Mouse (Mus musculus) adrenal gland, postnatal 0 days (tissue): ENCODE results near the gene Prph. TPM values are rescaled to one million over a fixed set of nuclear protein-coding genes. Genes with fewer than 3 reads are reported as not detected.

Experiments used
- microRNA-seq: library from miRNA; unstranded; fragments of <30 nt; microRNA quantifications from one replicate; pipeline ENCODE4, GENCODE M21; 2016; ENCODE audit warnings: borderline replicate concordance; ENCODE audit not compliant: insufficient number of aligned reads
- polyA plus RNA-seq: library from polyadenylated mRNA; unstranded; fragments of >200 nt; fragmentation: Nextera tagmentation; extraction: Ambion mirVana; gene quantifications from 2 replicates; pipeline ENCODE4 v1.2.1, GENCODE M21; 2015

Gene Prph
- polyA plus RNA-seq, result 69.2 and 285 TPM in 2 replicates

DNA sequence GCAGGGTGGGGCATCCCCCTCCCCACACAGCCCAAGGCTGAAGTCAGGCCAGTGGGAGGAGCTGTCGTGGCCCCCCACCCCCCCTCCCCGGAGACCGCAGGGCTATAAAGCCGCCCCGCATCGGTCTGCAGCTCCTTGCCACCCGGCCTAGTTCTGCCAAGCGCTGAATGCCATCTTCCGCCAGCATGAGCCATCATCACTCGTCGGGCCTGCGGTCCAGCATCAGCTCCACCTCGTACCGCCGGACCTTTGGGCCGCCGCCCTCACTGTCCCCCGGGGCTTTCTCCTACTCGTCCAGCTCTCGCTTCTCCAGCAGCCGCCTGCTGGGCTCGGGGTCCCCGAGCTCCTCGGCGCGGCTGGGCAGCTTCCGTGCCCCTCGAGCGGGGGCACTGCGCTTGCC, at the start of gene Prph:
Gene Prph (plus strand): TSS at position 135 of the 400 bp plus-strand sequence.

DNA sequence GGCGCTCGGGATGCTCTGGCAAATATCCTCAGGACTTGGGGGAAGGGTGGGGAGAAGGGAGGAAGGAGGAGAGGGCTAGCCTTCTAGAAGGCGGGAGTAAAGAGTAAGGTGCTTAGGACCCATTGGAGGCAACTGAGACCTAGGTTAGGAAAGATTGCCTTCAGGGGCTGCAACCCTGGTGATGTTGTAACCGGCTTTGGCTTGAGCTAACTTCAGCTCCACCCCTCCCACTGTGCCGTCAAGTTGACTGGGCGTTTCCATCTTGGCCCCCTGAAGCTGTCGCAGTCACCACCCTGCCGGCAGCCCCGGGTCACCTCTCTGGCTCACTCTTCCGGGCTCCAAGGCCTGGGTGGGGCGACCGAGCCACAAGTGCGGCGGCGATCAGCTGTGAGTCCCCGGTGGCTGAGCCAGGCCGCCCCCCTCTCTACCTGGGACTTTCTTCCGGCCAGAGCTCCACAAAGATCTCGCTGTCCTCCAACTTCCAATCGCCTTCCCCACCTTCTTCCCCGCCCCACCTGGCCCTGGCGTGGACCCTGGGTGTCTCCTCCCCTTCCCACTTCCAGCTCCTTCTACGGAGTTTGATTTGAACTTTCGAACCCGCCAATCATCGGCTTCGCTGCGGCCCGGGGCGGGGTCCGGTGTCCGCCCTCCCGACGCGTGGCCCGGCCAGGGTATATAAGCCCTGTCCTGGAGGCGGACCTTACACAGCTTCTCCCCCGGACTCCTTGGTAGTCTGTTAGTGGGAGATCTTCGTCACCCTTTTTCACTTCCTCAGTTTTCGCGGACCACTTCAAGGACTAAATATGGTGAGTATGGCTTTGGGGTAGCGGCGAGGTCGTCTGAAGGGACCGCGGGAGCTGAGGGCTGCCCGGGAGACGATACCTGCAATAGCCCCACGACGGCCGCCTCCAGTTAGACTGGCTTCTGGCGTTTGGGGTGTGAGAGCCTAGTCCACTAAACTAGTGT, 25.1 kb upstream of the Prph start, which contains the start of gene Tuba1c:
Gene Tuba1c (plus strand): TSS at position 273 of the 966 bp plus-strand sequence.

DNA sequence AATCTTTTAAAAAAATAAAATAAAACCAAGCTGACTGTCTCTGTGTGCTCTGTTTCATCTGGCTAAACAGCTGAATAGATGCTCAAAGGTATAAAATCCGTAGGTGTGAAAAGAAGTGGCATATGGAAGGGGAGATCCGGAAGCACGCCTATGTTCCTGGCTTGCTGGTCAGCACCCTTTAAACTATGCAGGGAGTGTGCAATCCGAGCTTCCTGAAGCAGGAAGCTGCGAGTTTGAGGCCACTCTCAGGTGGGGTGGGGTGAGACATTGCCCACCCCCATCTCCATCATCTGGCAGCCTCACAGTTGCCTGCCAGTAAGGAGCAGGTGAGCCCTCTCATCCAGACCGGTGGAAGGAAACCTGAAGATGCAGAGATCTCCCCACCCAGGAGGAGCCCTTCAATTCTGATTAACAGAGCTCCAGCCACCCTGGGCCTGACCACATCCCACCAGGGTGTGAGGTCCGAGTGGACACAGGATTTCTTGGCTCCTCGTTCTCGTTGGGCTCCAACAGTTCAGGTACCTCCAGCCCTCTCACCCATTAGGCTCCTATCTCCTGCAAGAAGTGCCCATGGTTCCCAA, 19.1 kb downstream of the Prph start, which contains the start of gene Troap:
Gene Troap (plus strand): TSS at position 557 of the 581 bp plus-strand sequence.

DNA sequence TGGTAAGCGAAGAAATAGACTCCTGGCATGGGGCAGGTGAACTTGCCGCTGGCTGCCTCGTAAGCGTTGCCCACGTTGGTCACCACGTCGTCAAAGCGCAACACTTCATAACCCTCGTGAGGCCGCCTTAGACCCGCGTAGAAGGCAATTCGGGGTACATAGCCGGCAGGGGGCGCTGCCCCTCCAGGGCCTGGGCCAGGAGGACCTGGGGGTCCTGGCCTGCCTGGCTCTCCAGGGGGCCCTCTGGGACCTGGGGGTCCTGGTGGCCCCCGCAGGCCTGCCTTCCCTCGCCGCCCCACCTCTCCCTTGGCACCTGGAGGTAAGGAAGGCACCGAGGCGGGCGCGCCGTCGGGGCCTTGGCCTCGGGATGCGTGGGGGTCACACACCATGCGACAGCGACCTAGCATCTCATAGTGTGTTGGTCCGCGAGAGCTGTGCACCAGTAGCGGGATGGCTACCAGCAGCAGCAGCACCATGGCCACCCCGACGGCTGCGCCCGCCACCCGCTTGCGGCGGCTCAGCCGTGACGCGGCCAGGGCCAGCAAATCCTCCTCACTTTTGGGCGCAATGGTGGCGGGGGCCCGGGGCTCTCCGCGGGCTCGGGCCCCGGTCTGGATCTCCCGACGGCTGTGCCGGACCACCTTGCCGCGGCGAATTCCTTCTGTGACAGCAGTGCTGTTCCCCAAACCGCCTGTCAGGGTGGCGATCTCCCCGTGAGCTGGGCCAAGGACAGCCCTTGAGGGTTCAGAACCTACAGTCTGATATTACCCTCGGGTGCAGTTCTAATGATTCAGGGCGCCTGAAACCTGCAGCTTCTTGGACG, 32.5 kb downstream of the Prph start, which contains the start of gene C1ql4:
Gene C1ql4 (minus strand): TSS at position 565 of the 823 bp plus-strand sequence.

DNA sequence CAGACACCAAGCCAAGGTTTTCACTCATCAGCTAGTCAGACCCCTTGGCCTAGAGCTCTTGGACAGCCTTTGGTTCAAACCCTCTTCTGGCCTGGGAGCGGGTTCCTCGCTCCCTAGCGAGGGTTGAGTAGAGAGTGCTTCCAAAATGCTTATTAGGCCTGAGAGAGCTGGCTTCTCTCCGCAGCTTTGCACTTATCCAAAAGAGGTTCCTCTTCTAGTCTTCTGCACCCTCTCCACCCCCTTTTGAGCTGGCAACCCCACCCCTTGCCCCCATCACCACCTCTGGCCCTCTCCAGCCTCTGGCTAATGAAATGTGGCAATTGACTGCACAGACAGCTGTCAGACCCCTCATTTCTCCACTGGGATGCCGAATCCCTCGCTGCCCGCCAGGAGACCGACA, 37.9 kb downstream of the Prph start, which contains the start of gene Dnajc22:
Gene Dnajc22 (plus strand): TSS at position 301 of the 400 bp plus-strand sequence.

Small RNAs within 50 kb of the gene (microRNA-seq; reads per million reads assigned to microRNA genes)
- 1.4 reads per million for gene Mir6960

Other genes with a start within 250 kb of the Prph start
- gene Ddn, start 245.7 kb upstream of the Prph start, polyA plus RNA-seq, result 0.03 TPM in 1 of 2 replicates, not detected in the other
- 57.7 and 81.2 TPM in 2 replicates for gene Prkag1, start 223.7 kb upstream of the Prph start, polyA plus RNA-seq
- gene Kmt2d, start 184.0 kb upstream of the Prph start, polyA plus RNA-seq, result 5.1 and 6.8 TPM in 2 replicates
- 9.2 and 11.9 TPM in 2 replicates for gene Rhebl1, start 160.6 kb upstream of the Prph start, polyA plus RNA-seq
- 2.4 and 3.1 TPM in 2 replicates for gene Dhh, start 156.6 kb upstream of the Prph start, polyA plus RNA-seq
- gene Lmbr1l, start 136.9 kb upstream of the Prph start, polyA plus RNA-seq, result 10.6 and 11.6 TPM in 2 replicates
- gene Tuba1b, start 120.6 kb upstream of the Prph start, polyA plus RNA-seq, result 644 and 731 TPM in 2 replicates
- gene Gm49450, start 101.6 kb upstream of the Prph start, polyA plus RNA-seq, result not detected in 2 replicates
- gene Tuba1a, start 101.5 kb upstream of the Prph start, polyA plus RNA-seq, result 949 and 2,608 TPM in 2 replicates
- gene Tuba1c, start 25.3 kb upstream of the Prph start, polyA plus RNA-seq, result 86.3 and 141 TPM in 2 replicates
- 5.4 and 6.5 TPM in 2 replicates for gene Troap, start 19.4 kb downstream of the Prph start, polyA plus RNA-seq
- gene C1ql4, start 32.6 kb downstream of the Prph start, polyA plus RNA-seq, result 0.19 and 0.26 TPM in 2 replicates
- 1.2 and 2.4 TPM in 2 replicates for gene Dnajc22, start 38.0 kb downstream of the Prph start, polyA plus RNA-seq
- gene Spats2, start 70.7 kb downstream of the Prph start, polyA plus RNA-seq, result 15.4 and 21.1 TPM in 2 replicates
- gene Kcnh3, start 169.7 kb downstream of the Prph start, polyA plus RNA-seq, result 0.93 and 1.0 TPM in 2 replicates
- gene Mcrs1, start 196.8 kb downstream of the Prph start, polyA plus RNA-seq, result 84.0 and 84.4 TPM in 2 replicates
- gene Prpf40b, start 239.9 kb downstream of the Prph start, polyA plus RNA-seq, result 27.4 and 36.5 TPM in 2 replicates
- 0.95 and 1.5 TPM in 2 replicates for gene Fam186b, start 240.7 kb downstream of the Prph start, polyA plus RNA-seq